Mouse (Mus musculus) heart, adult 11 months (tissue): Measurements from ENCODE around the gene Tmem222.
A peak's percentile ranks its signal among the peaks of the same experiment; 100 is the strongest.

Source experiments
- DNase-seq: peaks from one replicate; pipeline ENCODE4 v3.0.0; 2022

The Tmem222 gene

DNA sequence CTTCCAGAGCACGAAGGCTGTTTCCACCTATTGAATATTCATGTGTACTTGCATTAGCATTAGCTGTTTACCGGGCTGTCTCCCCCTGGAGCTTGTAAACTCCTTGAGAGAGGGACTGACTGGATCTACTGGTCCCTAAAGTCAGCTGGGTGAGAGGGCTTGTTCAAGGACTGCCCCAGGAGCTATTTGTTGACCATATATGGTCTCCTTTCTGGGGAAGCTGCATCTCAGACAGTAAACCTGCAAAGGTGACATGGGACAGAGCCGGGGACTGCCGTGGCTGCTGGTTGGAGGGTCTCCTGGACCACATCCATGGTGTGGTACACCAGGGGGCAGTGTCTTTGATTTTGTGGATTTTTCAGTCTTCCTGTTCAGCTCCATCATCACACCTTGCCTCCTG lies 5.1 kb upstream of the Tmem222 start:
- DNase-seq = no peak

DNA sequence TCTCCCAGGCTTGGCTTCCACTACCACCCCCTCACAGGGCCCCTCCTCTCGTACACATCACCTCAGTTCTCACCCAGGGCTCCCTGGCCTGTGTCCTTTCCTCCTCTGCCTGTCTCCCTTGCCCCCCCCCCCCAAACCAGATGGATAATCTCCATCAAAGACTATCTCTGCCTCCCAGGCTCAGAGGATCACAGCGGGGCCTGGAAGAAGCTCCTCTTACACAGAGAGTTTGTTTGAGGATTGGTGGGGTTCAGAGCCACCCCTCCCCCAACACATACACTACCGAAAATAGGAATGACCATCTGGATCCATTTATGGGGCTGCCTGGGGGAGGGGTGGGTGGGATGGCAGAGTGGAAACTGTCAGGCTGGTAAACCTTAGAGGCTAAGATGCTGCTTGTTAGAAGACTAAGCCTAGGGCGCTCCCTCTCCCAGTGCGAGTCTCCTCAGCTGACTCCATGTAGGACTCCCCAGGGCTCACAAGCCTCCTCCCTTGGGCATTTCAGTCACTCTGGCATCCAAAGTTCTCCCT lies 4.4 kb upstream of the Tmem222 start:
- no peak for DNase-seq

DNA sequence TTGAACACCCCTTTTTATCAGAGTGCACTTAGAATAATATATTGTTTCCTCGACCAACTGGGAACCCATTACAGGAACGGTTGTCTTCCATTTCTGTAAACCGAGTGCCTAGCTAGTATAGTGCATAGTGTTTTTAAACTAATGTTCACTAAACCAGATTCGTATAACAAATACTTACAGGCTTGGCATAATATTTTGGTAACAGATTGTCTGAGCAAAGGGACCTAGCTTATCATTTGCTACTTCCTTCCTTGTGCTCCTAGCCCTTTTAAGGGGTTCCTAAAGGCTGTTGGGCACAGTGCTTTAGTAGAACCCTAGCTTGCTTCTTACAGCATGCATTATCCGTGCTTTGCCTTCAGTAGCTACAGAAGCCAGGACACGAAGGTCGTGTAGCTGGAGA lies 3.9 kb upstream of the Tmem222 start:
- DNase-seq = no peak

DNA sequence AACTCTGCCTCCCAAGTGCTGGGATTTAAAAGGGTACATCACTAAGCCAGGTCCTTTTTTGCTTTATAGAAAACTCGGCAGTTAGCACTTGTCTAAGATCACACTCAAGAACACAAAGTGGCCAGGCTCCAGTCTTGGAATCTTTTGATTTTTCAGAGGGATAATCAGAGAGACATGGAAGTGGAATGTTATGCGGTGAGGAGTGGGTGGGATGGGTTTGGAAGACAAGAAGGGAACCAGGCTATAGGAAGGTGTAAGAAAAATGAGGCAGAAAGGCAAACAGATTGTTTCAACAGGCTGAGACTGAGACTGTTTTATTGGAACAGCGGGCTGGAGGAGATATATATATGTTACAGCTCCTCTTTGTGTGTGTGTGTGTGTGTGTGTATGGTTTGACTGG lies 890 bp upstream of the Tmem222 start:
- DNase-seq = no peak

DNA sequence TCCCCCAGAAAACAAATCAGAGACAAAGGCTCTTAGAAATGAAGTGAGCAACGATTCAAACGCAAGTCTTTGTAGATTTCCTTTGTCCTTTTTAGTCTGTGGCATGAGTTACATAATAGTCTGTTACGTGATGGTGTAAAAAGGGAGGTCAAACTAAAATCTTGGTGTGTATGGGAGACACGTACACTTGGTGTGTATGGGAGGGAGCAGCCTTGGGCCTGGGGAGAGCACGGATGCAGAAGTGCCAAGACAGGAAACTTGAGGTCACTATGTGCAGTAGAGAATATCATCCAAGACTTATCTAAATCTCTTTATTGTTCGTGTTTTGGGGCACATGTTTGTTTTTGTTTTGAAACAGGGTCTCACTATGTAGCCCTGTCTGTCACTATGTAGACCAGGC lies 475 bp upstream of the Tmem222 start:
- DNase-seq = no peak

DNA sequence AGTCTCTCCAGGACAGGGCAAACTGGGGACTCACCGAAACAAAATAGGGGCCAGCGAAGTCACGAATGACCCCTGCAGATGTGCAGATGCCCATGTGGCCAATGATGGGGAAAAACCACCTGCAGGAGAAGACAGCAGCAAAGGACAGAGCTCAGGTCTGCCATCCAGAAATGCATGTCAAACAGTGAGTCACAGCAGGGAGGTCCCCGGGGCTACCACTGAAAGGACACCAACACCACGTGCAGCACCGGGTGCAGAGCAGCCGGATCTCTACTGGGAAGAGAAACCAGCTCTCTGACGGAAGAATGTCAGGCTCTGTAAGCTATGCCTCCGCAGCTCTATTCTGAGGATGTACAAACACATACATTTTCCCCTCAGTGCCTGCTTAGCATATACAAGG lies 6.7 kb downstream of the Tmem222 start:
- no peak for DNase-seq

DNA sequence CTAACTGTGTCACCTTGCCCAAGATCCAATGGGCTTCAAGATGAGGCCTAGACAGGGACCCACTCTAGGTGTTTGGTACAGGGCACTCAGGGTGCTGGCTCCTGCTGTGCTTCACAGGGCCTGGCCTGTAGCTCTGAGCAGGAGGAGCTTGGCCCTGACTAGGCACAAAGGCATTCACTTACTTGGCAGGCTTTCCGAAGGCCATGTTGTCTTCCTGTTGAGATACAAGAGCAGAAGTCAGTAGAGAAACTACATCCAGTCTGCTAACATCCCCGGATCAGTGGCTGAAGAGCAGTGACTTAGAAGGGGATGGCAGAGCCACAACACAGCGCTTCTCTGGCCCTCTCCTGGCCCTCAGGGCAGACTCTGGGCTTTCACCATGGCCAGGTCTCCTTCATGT lies 8.0 kb downstream of the Tmem222 start:
- DNase-seq = peak; percentile 97

DNA sequence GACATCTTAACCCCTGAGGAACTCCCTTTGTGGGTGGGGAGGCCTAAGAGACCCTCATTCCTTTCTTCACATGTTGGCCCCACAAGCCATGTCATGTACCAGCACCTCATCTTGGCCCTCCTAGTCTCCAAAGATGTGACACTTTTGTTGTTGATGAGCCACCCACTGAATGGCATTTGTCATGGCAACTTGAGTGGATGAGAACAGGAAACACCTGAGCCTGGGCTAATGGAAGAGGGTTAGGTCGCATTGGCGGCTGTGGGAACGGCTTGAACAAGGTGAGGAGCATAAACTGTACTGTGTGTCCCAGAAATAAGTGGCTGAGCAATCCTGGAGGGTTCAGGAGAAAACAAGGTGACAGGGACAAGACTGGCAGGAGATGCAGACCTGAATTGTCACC lies 8.7 kb downstream of the Tmem222 start:
- peak; percentile 91 for DNase-seq

DNA sequence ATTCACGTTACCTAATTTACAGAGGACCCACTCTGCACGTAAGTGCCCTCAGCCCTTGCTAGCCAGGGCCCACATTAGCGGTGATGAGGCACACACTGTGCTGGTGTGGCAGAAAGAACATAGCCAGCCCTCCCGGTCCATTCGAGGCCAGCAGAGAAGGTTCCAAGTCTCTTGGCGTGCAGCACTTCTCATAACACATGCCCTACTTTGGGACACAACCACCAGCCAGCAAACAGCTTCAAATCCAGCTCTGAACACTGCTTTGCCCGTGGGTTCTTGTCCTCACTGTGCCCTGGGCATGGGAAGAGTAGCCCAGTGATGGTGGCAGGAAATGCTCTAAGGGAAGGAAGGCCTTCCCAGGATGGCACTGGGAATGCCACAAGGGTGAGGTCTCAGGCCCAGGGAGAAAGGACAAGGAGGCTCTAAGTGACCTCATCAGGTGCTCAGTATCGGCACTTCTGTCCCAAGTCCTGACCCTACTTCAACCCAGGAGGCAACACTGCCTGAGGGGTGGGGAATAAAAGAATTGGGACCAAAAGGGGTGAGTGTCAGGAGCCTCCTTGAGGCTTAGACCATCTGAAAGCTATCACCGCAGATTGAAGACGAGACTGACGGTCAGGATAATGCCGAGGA lies 11.2 kb downstream of the Tmem222 start:
- DNase-seq = peak; percentile 95

DNA sequence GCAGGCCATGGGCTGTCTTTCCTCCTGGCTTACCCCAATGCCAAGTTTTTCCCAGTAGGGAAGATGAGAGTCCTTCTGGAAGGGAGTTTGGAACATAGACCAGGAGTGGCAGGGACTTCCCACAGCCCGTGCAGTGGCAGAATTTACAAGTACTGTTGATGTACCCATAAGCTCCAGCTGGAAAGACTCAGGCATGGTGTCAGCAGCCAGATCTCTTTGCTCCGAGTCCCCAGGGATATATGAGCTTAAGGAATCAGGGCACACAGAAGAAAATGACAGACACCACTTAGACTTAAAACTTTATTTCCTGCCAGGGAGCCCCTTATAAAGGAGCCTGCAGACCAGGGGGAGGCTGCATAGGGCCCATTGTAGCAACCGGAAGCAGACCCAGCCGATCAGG lies 11.8 kb downstream of the Tmem222 start:
- peak; percentile 96 for DNase-seq

DNA sequence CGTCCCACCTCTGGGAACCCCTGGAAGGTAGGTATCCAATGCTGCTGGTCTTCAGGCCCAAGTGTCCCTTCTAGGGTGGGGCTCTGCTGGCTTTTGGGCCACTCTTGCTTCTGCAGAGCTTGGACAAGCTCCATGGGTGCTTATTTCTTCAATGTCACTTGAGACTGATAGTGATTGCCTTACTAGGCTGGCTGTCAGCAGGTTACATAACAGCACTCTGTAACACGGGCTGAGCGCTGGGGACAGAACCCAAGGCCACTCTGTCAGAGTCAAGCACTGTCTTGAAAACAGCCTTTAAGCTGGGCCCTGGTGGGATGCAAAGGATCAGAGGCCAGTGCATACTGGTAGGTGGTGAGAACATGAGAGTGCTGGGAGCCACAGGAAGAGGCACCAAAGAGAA lies 12.3 kb downstream of the Tmem222 start:
- peak; percentile 96 for DNase-seq

DNA sequence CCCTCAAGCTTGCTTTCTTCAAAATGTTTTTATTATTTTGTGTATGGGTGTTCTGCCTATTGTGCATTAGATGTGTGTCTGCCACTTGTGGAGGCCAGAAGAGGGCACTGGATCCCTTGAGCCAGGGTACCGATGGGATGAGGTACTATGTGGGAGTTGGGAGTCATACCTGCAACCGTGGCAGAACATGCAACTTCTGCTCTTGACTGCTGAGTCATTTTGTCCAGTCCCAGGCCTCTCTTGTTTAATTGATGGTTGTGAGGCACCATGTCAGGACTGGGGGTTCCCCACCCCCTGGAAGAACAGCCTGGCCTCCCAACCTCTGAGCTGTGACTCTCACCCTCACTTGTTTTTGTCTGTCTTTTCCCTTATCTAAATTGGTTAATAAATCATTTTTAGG lies 13.0 kb downstream of the Tmem222 start:
- DNase-seq = no peak

DNA sequence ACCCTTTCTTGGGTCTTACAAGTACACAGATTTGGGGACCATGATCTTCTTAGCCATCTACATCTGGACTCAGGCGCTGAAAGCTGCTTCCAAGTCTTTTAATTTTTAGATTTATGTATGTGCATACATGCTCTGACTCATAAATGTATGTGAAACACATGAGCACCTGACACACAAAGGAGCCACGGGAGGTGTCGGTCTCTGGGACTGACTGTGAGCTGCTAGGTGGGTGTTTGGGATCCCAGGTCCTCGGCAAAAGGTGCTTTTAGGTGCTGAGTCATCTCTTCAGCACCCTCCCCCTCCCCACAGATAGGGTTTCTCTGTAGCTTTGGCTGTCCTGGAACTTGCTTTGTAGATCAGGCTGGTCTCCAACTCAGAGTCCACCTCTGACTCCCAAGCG lies 13.8 kb downstream of the Tmem222 start:
- no peak for DNase-seq

DNA sequence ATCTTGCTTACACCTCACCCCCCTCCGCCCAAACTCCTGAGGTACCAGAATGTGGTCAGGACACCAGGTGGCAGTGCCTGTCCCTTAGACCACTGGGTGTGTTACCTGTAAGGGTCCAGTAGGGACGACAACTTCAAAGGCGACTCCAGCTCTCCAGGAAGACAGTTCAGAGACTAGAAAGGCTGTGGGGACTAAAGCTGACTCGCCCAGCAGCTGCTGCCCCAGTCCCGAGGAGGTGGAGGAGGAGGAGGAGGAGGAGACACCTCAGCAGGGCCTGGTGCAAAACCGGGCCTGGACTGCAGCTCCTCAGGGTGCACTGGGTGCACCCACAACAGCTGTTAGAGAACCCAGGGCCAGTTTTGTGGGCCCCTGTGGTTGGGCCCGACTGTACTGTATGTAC lies 14.7 kb downstream of the Tmem222 start, which contains the start of gene Sytl1:
Gene Sytl1 (minus strand): TSS at position 232 of the 400 bp plus-strand sequence.
- DNase-seq = no peak

DNA sequence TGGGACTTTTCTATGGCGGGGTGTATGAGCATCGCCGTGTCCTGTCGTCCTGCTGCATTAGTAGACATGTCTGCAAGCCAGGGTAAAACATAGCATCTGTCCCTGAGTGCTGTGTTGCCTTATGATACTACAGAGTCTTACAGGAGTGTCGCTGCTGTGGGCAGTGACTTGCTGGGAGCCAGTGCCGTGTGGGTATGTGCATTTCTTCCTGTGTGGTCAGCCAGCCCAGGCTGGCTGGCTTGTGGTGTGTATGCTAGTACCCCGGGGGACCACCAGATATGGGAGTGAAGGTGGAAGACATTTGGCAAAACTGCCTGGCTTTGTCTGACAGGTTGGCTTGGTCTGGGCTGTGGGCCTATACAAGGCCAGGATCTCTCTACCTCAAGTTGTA lies 15.2 kb downstream of the Tmem222 start:
- DNase-seq = no peak

DNA sequence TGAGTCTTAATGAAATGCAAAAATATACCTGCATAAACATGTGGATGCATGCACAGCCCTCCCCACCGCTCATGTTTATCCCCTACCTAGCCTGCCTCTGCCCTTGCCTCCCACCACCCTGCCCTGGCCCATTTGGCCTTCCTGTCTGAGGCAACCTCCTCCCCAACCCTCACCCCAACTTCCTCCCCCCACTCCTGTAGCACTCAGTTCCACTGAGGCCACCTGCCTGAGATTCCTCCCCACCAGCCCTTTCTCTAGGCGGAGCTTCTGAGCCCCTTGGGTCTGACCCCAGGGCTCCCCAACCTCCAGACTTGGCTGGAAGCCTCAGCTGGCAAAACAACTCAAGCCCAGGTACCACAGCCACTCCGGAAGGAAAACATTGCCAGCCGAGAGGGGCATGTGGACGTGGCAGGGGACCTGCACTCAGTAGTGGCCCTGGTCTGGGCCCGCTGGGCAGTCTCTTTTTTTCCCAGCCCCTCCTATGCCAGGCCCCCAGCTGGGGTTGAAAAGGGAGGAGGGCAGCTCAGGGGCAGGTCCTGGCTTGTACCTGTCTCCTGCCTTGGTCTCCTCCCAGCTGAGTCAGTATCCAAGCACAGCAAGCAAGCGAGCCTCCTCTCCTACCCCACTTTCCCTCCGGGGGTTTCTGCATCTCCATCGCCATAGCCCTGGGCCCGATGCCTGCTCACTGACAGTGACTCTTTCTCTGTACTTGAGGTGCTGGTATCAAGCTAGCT lies 15.8 kb downstream of the Tmem222 start:
- no peak for DNase-seq

DNA sequence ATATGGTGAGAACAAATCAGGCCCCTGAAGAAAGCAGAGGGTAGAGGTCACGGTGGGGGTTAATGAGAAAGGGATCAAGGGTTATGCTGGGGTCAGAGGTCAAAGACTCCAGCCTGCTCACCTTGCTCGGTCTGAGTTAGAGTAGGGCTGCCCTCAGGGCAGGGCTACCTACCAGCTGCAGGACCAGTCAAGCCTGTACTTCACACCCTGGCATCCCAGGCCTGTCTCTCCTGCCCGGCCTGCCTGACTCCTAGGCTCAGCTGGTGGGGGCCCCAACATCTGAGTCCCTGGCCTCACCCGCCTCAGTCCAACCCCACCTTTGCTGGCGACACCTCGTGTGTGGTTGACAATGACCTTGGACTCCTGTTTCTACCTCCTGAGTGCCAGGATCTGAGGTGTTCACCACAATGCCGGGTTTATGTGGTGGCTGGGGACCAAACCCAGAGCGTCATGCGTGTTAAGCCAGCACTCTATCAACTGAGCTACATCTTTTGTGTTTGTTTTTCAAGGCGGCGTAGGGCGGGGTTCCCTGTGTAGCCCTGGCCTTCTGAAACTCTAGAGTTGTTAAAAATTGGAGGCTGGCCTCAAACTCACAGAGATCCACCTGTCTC lies 19.7 kb downstream of the Tmem222 start:
- no peak for DNase-seq

DNA sequence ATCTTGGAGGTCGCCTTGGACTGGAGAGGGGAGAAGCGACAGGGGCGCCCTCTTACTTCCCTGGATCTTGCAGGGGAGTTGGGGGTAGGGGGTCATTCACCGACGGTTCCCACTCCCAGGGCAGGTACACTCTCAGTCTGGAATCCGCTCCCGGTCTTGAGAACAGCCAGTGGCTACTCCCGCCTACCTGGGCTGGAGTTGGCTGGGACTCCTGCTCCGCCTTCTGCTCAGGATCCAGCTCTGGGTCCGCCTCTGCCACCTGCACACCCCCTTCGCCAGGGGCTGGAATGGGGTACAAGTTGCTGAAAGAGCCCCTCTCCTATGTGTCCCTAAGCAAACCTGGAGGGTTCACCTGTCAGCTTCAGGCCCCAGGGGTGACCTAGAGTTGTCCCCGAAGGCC lies 20.4 kb downstream of the Tmem222 start:
- DNase-seq = no peak

DNA sequence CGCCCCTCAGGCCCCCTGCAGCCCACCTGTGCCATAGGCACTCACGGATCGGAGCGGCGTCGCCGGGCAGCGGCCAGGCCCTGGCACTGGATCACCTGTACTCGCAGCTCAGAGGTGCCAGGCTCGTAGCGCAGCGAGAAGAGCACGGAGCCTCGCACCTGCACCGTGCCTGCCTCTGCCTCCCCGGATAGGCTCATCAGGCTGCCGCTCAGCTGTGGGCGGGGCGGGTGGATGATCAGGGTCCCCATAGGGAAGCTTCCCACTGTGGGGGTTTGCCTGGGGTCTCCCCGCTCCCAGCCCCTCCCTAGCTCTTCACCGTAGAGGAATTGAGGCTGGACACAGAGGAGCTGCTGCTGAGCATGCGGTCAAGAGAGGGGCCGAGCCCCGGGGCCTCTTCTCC lies 20.8 kb downstream of the Tmem222 start:
- DNase-seq = no peak

DNA sequence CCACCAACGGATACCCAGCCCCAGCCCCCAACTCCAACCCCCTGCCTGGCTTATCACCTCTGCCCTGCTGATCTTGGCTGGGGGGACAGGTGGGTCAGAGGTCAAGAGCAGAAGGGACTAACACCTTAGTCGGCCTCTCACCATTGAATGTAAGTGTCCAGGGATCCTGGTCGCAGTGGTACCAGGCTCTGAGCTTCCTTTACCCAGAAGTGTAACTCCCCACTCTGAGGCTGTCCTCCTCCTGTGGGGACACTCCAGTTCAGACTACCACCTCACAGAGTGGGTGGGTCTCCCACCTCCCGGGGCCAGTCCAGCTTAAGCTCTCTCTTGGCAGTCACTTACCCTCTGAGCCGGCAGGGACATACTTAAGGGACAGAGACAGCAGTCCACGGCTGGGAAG lies 22.2 kb downstream of the Tmem222 start:
- peak; percentile 88 for DNase-seq

DNA sequence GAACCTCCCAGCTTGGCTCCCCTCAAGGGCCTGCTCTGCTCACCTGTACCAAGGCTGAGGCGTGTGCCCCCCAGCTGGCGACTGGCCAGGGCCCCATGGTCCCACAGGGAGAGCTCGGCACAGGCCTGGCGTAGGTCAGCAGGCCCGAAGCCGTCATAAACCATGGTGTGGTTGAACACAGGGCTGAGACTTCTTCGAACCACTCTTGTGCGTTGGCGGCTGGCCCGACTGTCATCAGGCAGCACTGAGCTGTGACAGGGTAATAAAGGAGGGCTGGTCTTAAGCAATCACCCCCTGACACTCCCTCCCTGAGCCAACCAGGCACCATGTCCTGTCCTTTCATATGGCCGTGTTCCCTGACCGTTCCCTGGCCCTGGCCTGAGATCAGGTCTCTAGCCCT lies 24.2 kb downstream of the Tmem222 start:
- no peak for DNase-seq

DNA sequence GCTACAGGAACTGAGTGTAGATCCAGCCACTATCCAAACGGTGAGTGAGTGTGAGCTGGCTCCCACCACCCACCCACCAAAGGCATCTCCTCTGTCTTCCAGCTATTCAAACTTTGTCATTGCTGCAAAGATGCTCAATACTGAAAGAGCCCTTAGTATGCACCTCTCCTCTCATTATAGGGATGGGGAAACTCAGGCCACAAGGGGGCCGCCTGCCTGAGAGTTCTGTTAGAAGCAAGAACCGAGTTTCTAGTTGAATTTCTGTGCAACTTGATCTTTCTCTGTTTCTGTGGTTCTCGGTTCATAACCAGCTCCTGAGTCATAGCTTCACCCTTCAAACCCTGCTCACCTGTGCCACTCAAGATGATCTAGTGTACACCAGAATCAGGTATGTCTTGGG lies 25.5 kb downstream of the Tmem222 start:
- DNase-seq = no peak

DNA sequence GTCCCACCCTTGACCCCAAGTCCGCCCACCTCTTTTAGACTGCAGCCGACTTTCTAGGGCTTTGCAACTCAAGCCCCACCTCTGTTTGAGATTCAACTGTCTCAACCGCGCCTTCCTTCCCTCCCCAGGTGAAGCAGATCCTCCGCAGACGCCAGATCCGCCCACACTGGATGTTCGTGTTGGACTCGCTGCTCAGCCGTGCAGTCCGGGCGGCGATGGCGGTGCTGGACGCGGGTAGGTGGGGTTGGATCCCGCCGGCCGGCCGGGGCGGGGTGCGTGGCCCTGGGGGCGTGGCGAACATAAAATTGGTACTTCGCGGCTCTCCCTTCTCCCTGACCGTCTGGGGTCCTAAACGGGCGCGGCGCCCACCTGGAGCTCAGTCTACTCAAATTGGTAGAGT lies 26.4 kb downstream of the Tmem222 start:
- DNase-seq = peak; percentile 92

DNA sequence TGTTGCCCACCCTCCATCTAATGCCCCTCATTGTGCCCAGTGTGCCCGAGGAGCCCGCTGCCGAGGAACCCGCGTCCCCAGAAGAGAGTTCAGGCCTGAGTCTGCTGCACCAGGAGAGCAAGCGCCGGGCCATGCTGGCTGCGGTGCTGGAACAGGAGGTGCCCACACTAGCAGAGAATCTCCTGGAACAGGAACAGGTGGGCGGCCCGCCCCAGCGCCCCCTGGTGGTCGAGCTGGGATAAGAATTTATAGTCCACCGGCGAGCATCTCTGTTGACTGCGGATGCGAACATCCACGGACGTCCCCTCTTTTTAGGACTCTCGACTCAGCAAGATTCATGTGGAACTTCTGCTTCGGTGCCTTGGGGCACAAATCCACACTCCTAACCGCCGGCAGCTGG lies 27.0 kb downstream of the Tmem222 start:
- DNase-seq = peak; percentile 96
